Mouse (Mus musculus): Measurements from ENCODE around the gene Copz2.

- no peak for TF ChIP-seq ZC3H11A (IDR thresholded peaks at IDR 0.05; ENCODE audit: borderline replicate concordance, low read depth, low read length)
- no peak for TF ChIP-seq HCFC1 (IDR thresholded peaks at IDR 0.05; ENCODE audit: borderline replicate concordance, insufficient read depth, low read length)
- no peak for TF ChIP-seq CHD2 (IDR thresholded peaks at IDR 0.05; ENCODE audit: low read depth, low read length)
- no peak for TF ChIP-seq MAFK (IDR thresholded peaks at IDR 0.05; ENCODE audit: insufficient read depth, low read depth, low read length)
- TF ChIP-seq ZNF384 (IDR thresholded peaks at IDR 0.05; ENCODE audit: low read depth, low read length): no peak
Measured at GRCm38 (mm10) chr11:96809562-96810235, 40.0 kb upstream of the Copz2 start.

All from ES-E14 (cell line).